Mouse (Mus musculus) midbrain, postnatal 0 days (tissue): ENCODE results near the gene Nfat5. TPM values are rescaled to one million over a fixed set of nuclear protein-coding genes. Genes with fewer than 3 reads are reported as not detected.
A peak's percentile ranks its signal among the peaks of the same experiment; 100 is the strongest.

Experiments used
- ATAC-seq: fragments of 200-750 bp; cut with Nextera tagmentation; 2 replicates; pipeline ENCODE4 v1.8.0; 2017; ENCODE audit warnings: moderate number of reproducible peaks, mild to moderate bottlenecking, moderate TSS enrichment, moderate library complexity; ENCODE audit not compliant: low FRiP score
- DNase-seq: peaks from one replicate; pipeline ENCODE4 v3.0.0-alpha.2; 2015; ENCODE audit warnings: low spot score
- H3K27ac ChIP-seq: fragments of 300-500 bp; sonication (generic); 2 replicates; pipeline ENCODE4 v1.5.1; 2014; ENCODE audit warnings: low read depth, mild to moderate bottlenecking, low read length, mixed read lengths
- H3K27me3 ChIP-seq: fragments of 300-500 bp; sonication (generic); 2 replicates; pipeline ENCODE4 v1.6.1; 2014; ENCODE audit warnings: low read length, control low read depth, mixed read lengths; ENCODE audit not compliant: insufficient read depth
- H3K36me3 ChIP-seq: fragments of 300-500 bp; sonication (generic); 2 replicates; pipeline ENCODE4 v1.6.1; 2014; ENCODE audit warnings: low read length, control low read depth, mixed read lengths; ENCODE audit not compliant: insufficient read depth
- H3K4me1 ChIP-seq: fragments of 300-500 bp; sonication (generic); 2 replicates; pipeline ENCODE4 v1.6.1; 2014; ENCODE audit warnings: mild to moderate bottlenecking, control low read depth, antibody characterized with exemption, low read length, mixed read lengths; ENCODE audit not compliant: insufficient read depth
- H3K4me2 ChIP-seq: fragments of 300-500 bp; sonication (generic); 2 replicates; pipeline ENCODE4 v1.6.1; 2014; ENCODE audit warnings: low read depth, mild to moderate bottlenecking, low read length, mixed read lengths; ENCODE audit not compliant: poor library complexity, severe bottlenecking
- H3K4me3 ChIP-seq: fragments of 300-500 bp; sonication (generic); 2 replicates; pipeline ENCODE4 v1.5.1; 2014; ENCODE audit warnings: low read depth, mild to moderate bottlenecking, low read length, moderate library complexity
- H3K9ac ChIP-seq: fragments of 300-500 bp; sonication (generic); replicated peaks from 2 replicates; pipeline ENCODE4 v1.6.1; 2014; ENCODE audit warnings: mild to moderate bottlenecking, low read length, moderate library complexity, mixed read lengths; ENCODE audit not compliant: poor library complexity, severe bottlenecking
- H3K9me3 ChIP-seq: fragments of 300-500 bp; sonication (generic); 2 replicates; pipeline ENCODE4 v1.6.1; 2016; ENCODE audit warnings: low read length, control low read depth
- CTCF ChIP-seq: IDR thresholded peaks from 2 replicates; pipeline ENCODE4 v1.5.1; 2016; ENCODE audit warnings: antibody characterized with exemption, mild to moderate bottlenecking
- WGBS: fragments of 180-500 bp; shearing (Covaris S2); extraction: QIAGEN DNeasy Blood & Tissue Kit; methylation state at CpG from one replicate; pipeline ENCODE4 v1.1.7; 2014; 5-methylcytosine and 5-hydroxymethylcytosine counted together
- polyA plus RNA-seq: library from polyadenylated mRNA; unstranded; fragments of >200 nt; fragmentation: Nextera tagmentation; extraction: Ambion mirVana; gene quantifications from 2 replicates; pipeline ENCODE4 v1.2.1, GENCODE M21; 2015
- total RNA-seq: library from RNA; depleted of rRNA; stranded (reverse); fragments of >200 nt; gene quantifications from 2 replicates; pipeline ENCODE4 v1.2.3, GENCODE M21; 2014

Gene Nfat5
- total and polyA plus RNA-seq, 2 experiments from 2014 or later = 6.8 to 20.3 TPM

DNA sequence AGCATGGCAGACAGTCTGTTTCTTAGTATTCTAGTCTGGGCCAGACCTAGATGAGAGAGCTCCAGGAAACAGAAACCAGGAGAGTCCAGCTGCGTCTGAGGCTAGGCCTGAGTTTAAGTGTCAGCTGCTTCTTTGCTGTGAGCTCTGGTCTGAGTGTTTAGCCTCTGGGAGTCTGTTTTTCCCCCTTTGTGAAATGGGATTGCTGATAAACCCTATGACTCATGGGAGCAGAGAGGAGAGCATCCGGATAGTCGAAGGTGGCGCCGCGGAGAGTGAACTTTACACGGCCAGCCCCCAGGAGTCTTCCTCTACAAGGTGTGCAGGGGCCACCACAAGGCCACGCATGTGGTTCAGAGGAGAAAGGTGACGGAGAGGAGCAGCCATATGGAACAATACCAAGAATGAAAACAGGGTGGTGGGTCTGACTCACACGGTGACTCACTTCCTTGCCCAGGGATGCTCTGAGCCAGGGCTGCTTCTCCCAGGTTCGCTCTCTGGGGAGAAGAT is 38.3 kb upstream of the Nfat5 start:
- TF ChIP-seq CTCF = no peak
- ATAC-seq = no peak
- no peak for DNase-seq
- H3K4me3 ChIP-seq = no peak overlapping the region
- no peak overlapping the region for H3K27ac ChIP-seq
- 87% methylated on average over 11 of the region's 11 CpGs for WGBS
- no peaks in the 10 kb centered on the region for H3K4me1 ChIP-seq
- H3K27me3 ChIP-seq = no peaks in the 10 kb centered on the region
- no peaks in the 10 kb centered on the region for H3K9me3 ChIP-seq
- no peaks in the 10 kb centered on the region for H3K36me3 ChIP-seq
- no peak overlapping the region for H3K9ac ChIP-seq
- no peak overlapping the region for H3K4me2 ChIP-seq

- WGBS = 86% methylated on average over 5 of the region's 5 CpGs
- Histone ChIP-seq H3K4me1 (no peaks in the 10 kb centered on the region), H3K9me3 (no peaks in the 10 kb centered on the region), H3K9ac (no peak overlapping the region), H3K4me2 (no peak overlapping the region), H3K27me3 (no peaks in the 10 kb centered on the region), H3K36me3 (no peaks in the 10 kb centered on the region), H3K27ac (no peak overlapping the region), H3K4me3 (no peak overlapping the region)
- DNase-seq = no peak
- no peak for TF ChIP-seq CTCF
- ATAC-seq = no peak
These were observed 36.0 kb upstream of the Nfat5 start for GRCm38 (mm10) chr8:107257223-107257622.

DNA sequence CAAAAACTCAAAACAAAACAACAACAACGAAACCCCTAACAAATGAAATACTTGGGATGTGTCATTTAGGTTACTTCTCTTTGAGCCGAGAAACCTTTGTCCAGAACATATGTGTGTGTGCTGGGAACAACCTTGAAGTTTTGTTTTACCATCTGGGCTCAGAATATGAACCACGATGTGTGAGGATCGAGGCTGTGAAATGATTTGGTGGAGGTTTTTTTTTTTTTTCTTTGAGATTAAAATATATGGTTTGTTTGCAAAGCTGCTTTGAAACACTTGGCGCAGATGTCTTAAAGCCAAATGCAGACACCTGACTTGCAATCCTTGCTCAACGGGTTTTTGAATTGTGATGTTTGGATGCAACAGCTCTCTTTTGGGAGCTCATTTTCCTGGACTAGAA is 33.1 kb upstream of the Nfat5 start:
- no peak overlapping the region for H3K9ac ChIP-seq
- TF ChIP-seq CTCF = no peak
- no peaks in the 10 kb centered on the region for H3K9me3 ChIP-seq
- H3K4me1 ChIP-seq = no peaks in the 10 kb centered on the region
- no peaks in the 10 kb centered on the region for H3K36me3 ChIP-seq
- no peaks in the 10 kb centered on the region for H3K27me3 ChIP-seq
- no peak overlapping the region for H3K27ac ChIP-seq
- no peak for ATAC-seq
- H3K4me3 ChIP-seq = no peak overlapping the region
- no peak for DNase-seq
- H3K4me2 ChIP-seq = no peak overlapping the region
- 94% methylated on average over 6 of the region's 6 CpGs for WGBS

DNA sequence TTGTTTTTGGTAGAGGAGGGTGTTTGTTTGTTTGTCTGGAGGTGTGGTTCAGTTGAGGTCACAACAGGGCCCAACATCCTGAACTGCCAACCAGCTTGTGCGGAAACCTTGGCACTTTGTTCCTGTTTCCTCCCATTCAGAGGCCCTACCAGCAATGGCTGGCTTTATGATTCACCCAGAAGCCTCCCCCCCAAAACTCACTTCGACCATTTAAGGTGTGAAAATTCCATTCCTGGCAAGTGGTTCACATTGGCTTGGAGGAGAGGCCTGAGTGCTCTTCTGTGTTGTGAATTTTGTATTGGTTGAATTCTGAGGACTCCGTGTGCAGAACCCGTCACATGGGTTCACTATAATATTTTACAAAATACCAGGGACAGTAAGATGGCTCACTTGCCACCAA is 32.1 kb upstream of the Nfat5 start:
- Histone ChIP-seq H3K9ac (no peak overlapping the region), H3K4me2 (no peak overlapping the region), H3K27me3 (no peaks in the 10 kb centered on the region), H3K4me3 (no peak overlapping the region), H3K9me3 (no peaks in the 10 kb centered on the region), H3K4me1 (no peaks in the 10 kb centered on the region), H3K27ac (no peak overlapping the region), H3K36me3 (no peaks in the 10 kb centered on the region)
- 89% methylated on average over 4 of the region's 4 CpGs for WGBS
- DNase-seq (no peak), ATAC-seq (no peak)
- TF ChIP-seq CTCF = no peak

- no peak overlapping the region for H3K9ac ChIP-seq
- H3K9me3 ChIP-seq = no peaks in the 10 kb centered on the region
- H3K36me3 ChIP-seq = no peaks in the 10 kb centered on the region
- no peak for ATAC-seq
- DNase-seq = no peak
- no peak overlapping the region for H3K4me2 ChIP-seq
- no peak overlapping the region for H3K4me3 ChIP-seq
- H3K4me1 ChIP-seq = no peaks in the 10 kb centered on the region
- WGBS = 71% methylated on average over 8 of the region's 8 CpGs
- no peak overlapping the region for H3K27ac ChIP-seq
- TF ChIP-seq CTCF = no peak
- no peaks in the 10 kb centered on the region for H3K27me3 ChIP-seq
These were observed 31.1 kb upstream of the Nfat5 start for GRCm38 (mm10) chr8:107262046-107262705.

DNA sequence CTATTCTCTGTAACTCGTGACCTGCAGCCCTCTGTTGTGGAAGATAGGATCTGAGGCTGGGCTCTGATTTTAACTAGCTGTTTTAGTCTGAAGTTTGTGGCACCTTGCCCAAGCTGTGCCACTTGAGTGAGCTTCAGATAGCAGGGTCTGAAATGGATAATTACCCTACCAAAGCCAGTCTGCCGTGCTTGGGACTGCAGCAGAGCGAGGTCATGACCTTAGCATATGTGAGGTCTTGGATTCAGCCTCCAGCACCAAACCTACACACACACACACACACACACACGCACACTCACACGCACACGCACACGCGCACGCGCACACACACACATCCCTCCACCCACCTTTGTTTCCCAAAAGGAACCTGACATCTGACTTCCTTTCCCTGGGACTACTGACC is 27.5 kb upstream of the Nfat5 start:
- no peak for TF ChIP-seq CTCF
- no peak overlapping the region for H3K27ac ChIP-seq
- H3K4me2 ChIP-seq = no peak overlapping the region
- WGBS = 73% methylated on average over 10 of the region's 10 CpGs
- H3K9ac ChIP-seq = no peak overlapping the region
- no peaks in the 10 kb centered on the region for H3K36me3 ChIP-seq
- H3K27me3 ChIP-seq = no peaks in the 10 kb centered on the region
- no peak overlapping the region for H3K4me3 ChIP-seq
- no peaks in the 10 kb centered on the region for H3K9me3 ChIP-seq
- H3K4me1 ChIP-seq = no peaks in the 10 kb centered on the region
- ATAC-seq (no peak), DNase-seq (peak; percentile 55)
